Mouse (Mus musculus): ENCODE measurements around the gene Rarres1. TPM values are rescaled to one million over a fixed set of nuclear protein-coding genes. Genes with fewer than 3 reads are reported as not detected.

Rarres1 gene
- polyA plus RNA-seq, 1 experiment from 2014 or later, result 1.0 TPM

- no peaks in the 10 kb centered on the region for H3K9me3 ChIP-seq (ENCODE audit: control insufficient read depth, low read length)
- H3K36me3 ChIP-seq (ENCODE audit: control insufficient read depth, insufficient read depth, low read length), result no peaks in the 10 kb centered on the region; the same call in 1 of the 2 replicates
- H3K4me3 ChIP-seq (ENCODE audit: low read depth, low read length), result no peak overlapping the region
- DNase-seq (ENCODE audit: low spot score) (no peak), ATAC-seq (ENCODE audit: insufficient read depth, low FRiP score, low TSS enrichment) (no peak)
- H3K9ac ChIP-seq (ENCODE audit: low read length), result no peak overlapping the region
- no peaks in the 10 kb centered on the region for H3K27me3 ChIP-seq (ENCODE audit: control insufficient read depth, insufficient read depth, low read length)
- H3K4me2 ChIP-seq (ENCODE audit: low read depth), result no peak overlapping the region
- no peaks in the 10 kb centered on the region for H3K4me1 ChIP-seq (ENCODE audit: control insufficient read depth, insufficient read depth, low read length)
- 93% methylated on average over 11 of the region's 11 CpGs for WGBS
- no peak overlapping the region for H3K27ac ChIP-seq (ENCODE audit: low read depth, low read length)
Observed at GRCm38 (mm10) chr3:67479806-67480205, 35.5 kb downstream of the Rarres1 start.

GRCm38 (mm10) chr3:67473438-67473837 lies 41.9 kb downstream of the Rarres1 start:
- Histone ChIP-seq H3K4me2 (ENCODE audit: low read depth) (no peak overlapping the region), H3K27me3 (ENCODE audit: control insufficient read depth, insufficient read depth, low read length) (no peaks in the 10 kb centered on the region), H3K4me1 (ENCODE audit: control insufficient read depth, insufficient read depth, low read length) (no peaks in the 10 kb centered on the region), H3K4me3 (ENCODE audit: low read depth, low read length) (no peak overlapping the region), H3K9me3 (ENCODE audit: control insufficient read depth, low read length) (no peaks in the 10 kb centered on the region), H3K9ac (ENCODE audit: low read length) (no peak overlapping the region), H3K27ac (ENCODE audit: low read depth, low read length) (no peak overlapping the region), H3K36me3 (ENCODE audit: control insufficient read depth, insufficient read depth, low read length) (peaks cover 4% of the 10 kb centered on the region; the same call in 1 of the 2 replicates)
- ATAC-seq (ENCODE audit: insufficient read depth, low FRiP score, low TSS enrichment), result no peak
- 91% methylated on average over 6 of the region's 6 CpGs for WGBS
- DNase-seq (ENCODE audit: low spot score), result no peak

- no peak for DNase-seq (ENCODE audit: low spot score)
- Histone ChIP-seq H3K27me3 (ENCODE audit: control insufficient read depth, insufficient read depth, low read length) (no peaks in the 10 kb centered on the region), H3K27ac (ENCODE audit: low read depth, low read length) (no peak overlapping the region), H3K9me3 (ENCODE audit: control insufficient read depth, low read length) (no peaks in the 10 kb centered on the region), H3K36me3 (ENCODE audit: control insufficient read depth, insufficient read depth, low read length) (peaks cover 4% of the 10 kb centered on the region; the same call in 1 of the 2 replicates), H3K4me3 (ENCODE audit: low read depth, low read length) (no peak overlapping the region), H3K9ac (ENCODE audit: low read length) (no peak overlapping the region), H3K4me2 (ENCODE audit: low read depth) (no peak overlapping the region), H3K4me1 (ENCODE audit: control insufficient read depth, insufficient read depth, low read length) (no peaks in the 10 kb centered on the region)
- WGBS, result 85% methylated on average over 4 of the region's 4 CpGs
- ATAC-seq (ENCODE audit: insufficient read depth, low FRiP score, low TSS enrichment), result no peak
Observed at GRCm38 (mm10) chr3:67471408-67472127, 43.8 kb downstream of the Rarres1 start.

GRCm38 (mm10) chr3:67467281-67467680 lies 48.0 kb downstream of the Rarres1 start:
- no peak overlapping the region for H3K4me3 ChIP-seq (ENCODE audit: low read depth, low read length)
- no peak overlapping the region for H3K4me2 ChIP-seq (ENCODE audit: low read depth)
- ATAC-seq (ENCODE audit: insufficient read depth, low FRiP score, low TSS enrichment) (no peak), DNase-seq (ENCODE audit: low spot score) (no peak)
- H3K27ac ChIP-seq (ENCODE audit: low read depth, low read length), result no peak overlapping the region
- no peaks in the 10 kb centered on the region; the same call in 1 of the 2 replicates for H3K4me1 ChIP-seq (ENCODE audit: control insufficient read depth, insufficient read depth, low read length)
- H3K9me3 ChIP-seq (ENCODE audit: control insufficient read depth, low read length), result no peaks in the 10 kb centered on the region
- H3K36me3 ChIP-seq (ENCODE audit: control insufficient read depth, insufficient read depth, low read length), result peaks cover 4% of the 10 kb centered on the region; the same call in 1 of the 2 replicates
- H3K27me3 ChIP-seq (ENCODE audit: control insufficient read depth, insufficient read depth, low read length), result no peaks in the 10 kb centered on the region
- 93% methylated on average over 2 of the region's 2 CpGs for WGBS
- H3K9ac ChIP-seq (ENCODE audit: low read length), result no peak overlapping the region

GRCm38 (mm10) chr3:67466576-67466975 lies 48.7 kb downstream of the Rarres1 start:
- 92% methylated on average over 5 of the region's 5 CpGs for WGBS
- no peak overlapping the region for H3K4me3 ChIP-seq (ENCODE audit: low read depth, low read length)
- peaks cover 4% of the 10 kb centered on the region; the same call in 1 of the 2 replicates for H3K36me3 ChIP-seq (ENCODE audit: control insufficient read depth, insufficient read depth, low read length)
- H3K9ac ChIP-seq (ENCODE audit: low read length), result no peak overlapping the region
- H3K27me3 ChIP-seq (ENCODE audit: control insufficient read depth, insufficient read depth, low read length), result no peaks in the 10 kb centered on the region
- no peaks in the 10 kb centered on the region for H3K9me3 ChIP-seq (ENCODE audit: control insufficient read depth, low read length)
- H3K4me1 ChIP-seq (ENCODE audit: control insufficient read depth, insufficient read depth, low read length), result no peaks in the 10 kb centered on the region; the same call in 1 of the 2 replicates
- no peak overlapping the region for H3K27ac ChIP-seq (ENCODE audit: low read depth, low read length)
- no peak overlapping the region for H3K4me2 ChIP-seq (ENCODE audit: low read depth)
- no peak for DNase-seq (ENCODE audit: low spot score)
- no peak for ATAC-seq (ENCODE audit: insufficient read depth, low FRiP score, low TSS enrichment)

GRCm38 (mm10) chr3:67463450-67464372 lies 51.6 kb downstream of the Rarres1 start, which contains the start of gene Lxn:
Lxn (minus strand) TSS chr3:67463926.
- Histone ChIP-seq H3K4me3 (ENCODE audit: low read depth, low read length) (peak within 1 kb of the TSS; percentile 54), H3K36me3 (ENCODE audit: control insufficient read depth, insufficient read depth, low read length) (peaks cover 2% of the 10 kb centered on the region), H3K4me1 (ENCODE audit: control insufficient read depth, insufficient read depth, low read length) (no peaks in the 10 kb centered on the region; the same call in 1 of the 2 replicates), H3K27me3 (ENCODE audit: control insufficient read depth, insufficient read depth, low read length) (no peaks in the 10 kb centered on the region), H3K4me2 (ENCODE audit: low read depth) (peak within 1 kb of the TSS; percentile 93), H3K9ac (ENCODE audit: low read length) (peak within 1 kb of the TSS; percentile 64), H3K27ac (ENCODE audit: low read depth, low read length) (peak within 1 kb of the TSS; percentile 36; the same call in 1 of the 2 replicates), H3K9me3 (ENCODE audit: control insufficient read depth, low read length) (no peaks in the 10 kb centered on the region)
- peak; percentile 67 for DNase-seq (ENCODE audit: low spot score)
- ATAC-seq (ENCODE audit: insufficient read depth, low FRiP score, low TSS enrichment), result peak; percentile 82
- 1% methylated on average over 43 of the region's 43 CpGs for WGBS

- DNase-seq (ENCODE audit: low spot score) (no peak), ATAC-seq (ENCODE audit: insufficient read depth, low FRiP score, low TSS enrichment) (no peak)
- peak overlapping the region; percentile 93 for H3K4me2 ChIP-seq (ENCODE audit: low read depth)
- H3K4me1 ChIP-seq (ENCODE audit: control insufficient read depth, insufficient read depth, low read length), result no peaks in the 10 kb centered on the region; the same call in 1 of the 2 replicates
- no peaks in the 10 kb centered on the region for H3K27me3 ChIP-seq (ENCODE audit: control insufficient read depth, insufficient read depth, low read length)
- no peaks in the 10 kb centered on the region for H3K9me3 ChIP-seq (ENCODE audit: control insufficient read depth, low read length)
- WGBS, result 7% methylated on average over 12 of the region's 12 CpGs
- H3K4me3 ChIP-seq (ENCODE audit: low read depth, low read length), result peak overlapping the region; percentile 54
- peak overlapping the region; percentile 36; the same call in 1 of the 2 replicates for H3K27ac ChIP-seq (ENCODE audit: low read depth, low read length)
- peaks cover 2% of the 10 kb centered on the region; the same call in 1 of the 2 replicates for H3K36me3 ChIP-seq (ENCODE audit: control insufficient read depth, insufficient read depth, low read length)
- peak overlapping the region; percentile 64 for H3K9ac ChIP-seq (ENCODE audit: low read length)
Observed at GRCm38 (mm10) chr3:67463001-67463400, 52.3 kb downstream of the Rarres1 start.

- peak; percentile 23 for DNase-seq (ENCODE audit: low spot score)
- Histone ChIP-seq H3K9ac (ENCODE audit: low read length) (no peak overlapping the region), H3K4me1 (ENCODE audit: control insufficient read depth, insufficient read depth, low read length) (no peaks in the 10 kb centered on the region; the same call in 1 of the 2 replicates), H3K4me2 (ENCODE audit: low read depth) (peak overlapping the region; percentile 93), H3K27ac (ENCODE audit: low read depth, low read length) (no peak overlapping the region), H3K36me3 (ENCODE audit: control insufficient read depth, insufficient read depth, low read length) (peaks cover 2% of the 10 kb centered on the region; the same call in 1 of the 2 replicates), H3K9me3 (ENCODE audit: control insufficient read depth, low read length) (no peaks in the 10 kb centered on the region), H3K4me3 (ENCODE audit: low read depth, low read length) (peak overlapping the region; percentile 54), H3K27me3 (ENCODE audit: control insufficient read depth, insufficient read depth, low read length) (no peaks in the 10 kb centered on the region)
- 55% methylated on average over 10 of the region's 10 CpGs for WGBS
- no peak for ATAC-seq (ENCODE audit: insufficient read depth, low FRiP score, low TSS enrichment)
Observed at GRCm38 (mm10) chr3:67462578-67462977, 52.7 kb downstream of the Rarres1 start.

Measured in neural tube, embryonic 11.5 days (tissue).